Mouse (Mus musculus) gastrocnemius, adult 18-20 months (tissue): ENCODE measurements around the gene Vegfb. TPM values are rescaled to one million over a fixed set of nuclear protein-coding genes. Genes with fewer than 3 reads are reported as not detected.
A peak's percentile ranks its signal among the peaks of the same experiment; 100 is the strongest.

ENCODE experiments used
- DNase-seq: peaks from one replicate; pipeline ENCODE4 v3.0.0; 2021; ENCODE audit warnings: low spot score
- long read RNA-seq, 2 experiments: library from polyadenylated mRNA; stranded (forward); transcript quantifications; one replicate each; pipeline ENCODE4 v2.0.0; 2021
- total RNA-seq, 2 experiments: library from RNA; stranded (reverse); gene quantifications; 2 replicates each; pipeline ENCODE4 v1.2.3; 2021

Vegfb gene
- 100 to 1,000 TPM; 181 to 206 TPM for total RNA-seq
- long read RNA-seq, experiment 1, transcript Vegfb-201 (7 exons, 1,281 nt), result minor isoform, 22 of 109 reads
- long read RNA-seq, experiment 1, transcript Vegfb-202 (7 exons, 1,158 nt), result major isoform, 62 of 109 reads
- long read RNA-seq, experiment 1, partial matches to known transcripts, result 16 of 109 reads
- long read RNA-seq, experiment 1, other reads (novel, unspliced or antisense), result 9 of 109 reads
- long read RNA-seq, experiment 2, transcript Vegfb-202 (7 exons, 1,158 nt), result major isoform, 45 of 76 reads
- long read RNA-seq, experiment 2, transcript Vegfb-201 (7 exons, 1,281 nt), result minor isoform, 13 of 76 reads
- long read RNA-seq, experiment 2, partial matches to known transcripts, result 12 of 76 reads
- long read RNA-seq, experiment 2, other reads (novel, unspliced or antisense), result 6 of 76 reads

GRCm38 (mm10) chr19:6987061-6987903 lies at the start of gene Vegfb:
Vegfb (minus strand) TSS chr19:6987651.
- peak; percentile 62 for DNase-seq

GRCm38 (mm10) chr19:7034006-7034405 lies 46.6 kb upstream of the Vegfb start:
- no peak for DNase-seq

GRCm38 (mm10) chr19:7029531-7029930 lies 42.1 kb upstream of the Vegfb start:
- DNase-seq, result no peak

GRCm38 (mm10) chr19:7020224-7020641 lies 32.8 kb upstream of the Vegfb start:
- peak; percentile 39 for DNase-seq

- no peak for DNase-seq
Observed at GRCm38 (mm10) chr19:7019191-7019590, 31.7 kb upstream of the Vegfb start, which contains the start of gene Fermt3. Fermt3 (minus strand) TSS chr19:7019469.

- no peak for DNase-seq
Observed at GRCm38 (mm10) chr19:7018546-7018945, 31.1 kb upstream of the Vegfb start.

- DNase-seq, result no peak
Observed at GRCm38 (mm10) chr19:7017541-7018457, 30.3 kb upstream of the Vegfb start.

GRCm38 (mm10) chr19:7014481-7015135 lies 27.2 kb upstream of the Vegfb start:
- no peak for DNase-seq

GRCm38 (mm10) chr19:7013984-7014383 lies 26.5 kb upstream of the Vegfb start:
- no peak for DNase-seq

GRCm38 (mm10) chr19:7012426-7012825 lies 25.0 kb upstream of the Vegfb start:
- no peak for DNase-seq

- no peak for DNase-seq
Observed at GRCm38 (mm10) chr19:7006892-7007593, 19.6 kb upstream of the Vegfb start.

- no peak for DNase-seq
Observed at GRCm38 (mm10) chr19:6999360-7000063, 12.1 kb upstream of the Vegfb start.

- no peak for DNase-seq
Observed at GRCm38 (mm10) chr19:6997721-6998290, 10.4 kb upstream of the Vegfb start.

GRCm38 (mm10) chr19:6996006-6996405 lies 8.6 kb upstream of the Vegfb start, which contains the start of the genes Nudt22 and Trpt1:
Nudt22 (minus strand) TSS chr19:6996117.
Trpt1 (plus strand) TSS chr19:6996131.
- peak; percentile 90 for DNase-seq

- DNase-seq, result no peak
Observed at GRCm38 (mm10) chr19:6995255-6995991, 8.0 kb upstream of the Vegfb start.

GRCm38 (mm10) chr19:6994489-6994888 lies 7.0 kb upstream of the Vegfb start:
- DNase-seq, result no peak

GRCm38 (mm10) chr19:6994002-6994401 lies 6.6 kb upstream of the Vegfb start:
- no peak for DNase-seq
